ENCODE assay signal across 8 mouse cellular contexts in the genomic region with DNA sequence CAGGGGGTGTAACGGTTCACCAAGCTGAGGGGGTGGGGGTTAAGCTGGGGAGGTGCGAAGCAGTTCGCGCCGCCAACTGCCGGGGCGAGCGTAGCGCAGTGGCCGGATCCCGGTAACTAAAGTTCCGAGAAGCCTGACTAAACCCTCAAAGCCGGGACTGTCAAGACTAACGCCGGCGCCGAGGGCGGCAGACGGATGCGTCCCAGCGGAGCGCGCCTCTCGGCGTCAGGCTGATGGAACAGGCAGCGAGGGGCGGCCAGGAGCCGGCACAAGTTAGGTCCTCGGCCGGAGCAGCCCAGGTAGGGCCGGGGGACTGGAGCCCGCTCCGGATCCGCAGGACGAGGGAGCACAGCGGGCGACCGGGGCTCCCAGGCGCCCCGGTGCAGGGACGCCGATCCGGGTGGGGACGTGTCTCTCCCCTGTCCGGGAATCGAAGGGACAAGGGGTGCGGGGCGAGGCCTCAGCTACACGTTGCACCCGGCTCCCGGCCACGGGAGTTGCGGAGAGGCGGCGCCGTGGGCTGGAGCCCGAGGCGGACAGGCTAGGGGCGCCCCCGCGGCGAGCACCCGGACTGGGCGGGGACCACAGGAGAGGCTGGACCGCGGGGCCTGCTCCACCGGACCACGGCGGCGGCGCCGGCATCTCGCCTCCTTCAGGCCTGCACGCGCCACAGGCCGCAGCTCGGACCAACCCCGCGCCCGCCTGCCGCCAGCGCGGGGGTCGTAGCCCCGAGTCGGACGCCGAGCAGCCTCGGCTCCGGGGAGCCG. TPM values are rescaled to one million over a fixed set of nuclear protein-coding genes. Genes with fewer than 3 reads are reported as not detected.
DNase-seq lines count a peak whose midpoint lies in the region; ATAC-seq and TF ChIP-seq lines count a peak whose summit lies in the region.

No protein-coding gene starts in this region.

- peak; percentile 45 to 63 for DNase-seq in cerebellum, postnatal 4 days (ENCODE audit: low spot score in 2 of 2)
- peak; percentile 40 to 53 for DNase-seq in gastrocnemius, adult 8-10 months (ENCODE audit: low spot score in 2 of 2)
- DNase-seq in hindbrain, postnatal 0 days (ENCODE audit: low spot score), result peak; percentile 71
- DNase-seq in left cerebral cortex, postnatal 36 days (ENCODE audit: low spot score in 2 of 2), result peak; percentile 71 to 77
- peak; percentile 73 for DNase-seq in mesoderm, embryonic 11.5 days (ENCODE audit: low read depth, low spot score)
- DNase-seq in right cerebral cortex, postnatal 4 days, result peak; percentile 60
- DNase-seq in yolk sac, embryonic 10.5 days (ENCODE audit: low spot score), result peak; percentile 81

- TF ChIP-seq CTCF in hindbrain, postnatal 0 days (IDR thresholded peaks at IDR 0.05; ENCODE audit: low read depth), result no peak

- H3K9me3 ChIP-seq in hindbrain, postnatal 0 days (ENCODE audit: low read length), result no peaks in the 10 kb centered on the region

- intact Hi-C loops in left cerebral cortex, postnatal 36 days (cut with DNase I), result loop anchor here (5.0 kb wide), 2 partner anchors 75 to 140 kb away; no protein-coding TSS in a partner anchor

- peak overlapping the region; percentile 91 for H3K27ac ChIP-seq in hindbrain, postnatal 0 days

- ATAC-seq in activated CD4-positive, CD25-positive, alpha-beta regulatory T cell, adult 4 months, result peak; percentile 28
- peak; percentile 81 for ATAC-seq in hindbrain, postnatal 0 days

- peak overlapping the region; percentile 74 for H3K4me3 ChIP-seq in hindbrain, postnatal 0 days (ENCODE audit: low read length)

- H3K36me3 ChIP-seq in hindbrain, postnatal 0 days (ENCODE audit: insufficient read depth, low read length), result no peaks in the 10 kb centered on the region

- peak overlapping the region; percentile 94 for H3K4me2 ChIP-seq in hindbrain, postnatal 0 days (ENCODE audit: low read depth, low read length)

- H3K27me3 ChIP-seq in hindbrain, postnatal 0 days (ENCODE audit: insufficient read depth, low read length), result no peaks in the 10 kb centered on the region

- WGBS in hindbrain, postnatal 0 days, result 0% methylated on average over 67 of the region's 91 CpGs

- peak overlapping the region; percentile 89 for H3K9ac ChIP-seq in hindbrain, postnatal 0 days (replicated peaks; ENCODE audit: low read length)

- peaks cover 5% of the 10 kb centered on the region; the same call in 1 of the 2 replicates for H3K4me1 ChIP-seq in hindbrain, postnatal 0 days (ENCODE audit: insufficient read depth, low read length)

RNA-seq across cellular contexts. Expression of gene Galnt7, which starts 1.0 kb away (rescaled TPM):
- polyA plus RNA-seq in activated CD4-positive, CD25-positive, alpha-beta regulatory T cell, adult 4 months (2017; shearing (Covaris generic)), result 10 to 100 TPM; 24.7 to 25.9 TPM
- 1 to 10 TPM; 1.6 to 2.2 (median 1.7) TPM for total RNA-seq in gastrocnemius, adult 8-10 months (2022)
- 3.7 and 6.8 TPM in 2 replicates for total RNA-seq in hindbrain, postnatal 0 days (2014; rRNA removed)
- polyA plus RNA-seq in hindbrain, postnatal 0 days (2015; fragmentation: Nextera tagmentation; extraction: Ambion mirVana), result 6.6 and 8.3 TPM in 2 replicates
- 1 to 10 TPM; 7.5 to 9.8 TPM for total RNA-seq in left cerebral cortex, postnatal 36 days (2021)

Comparison
In these comparisons a context has a peak if more than half of its experiments do, and no peak if none do; other contexts are left out.
1. Peak in every context shown above with its lines: DNase-seq, ATAC-seq, H3K4me3 ChIP-seq and H3K27ac ChIP-seq.